32 mouse cellular contexts compared by ENCODE assay signal in the genomic region with DNA sequence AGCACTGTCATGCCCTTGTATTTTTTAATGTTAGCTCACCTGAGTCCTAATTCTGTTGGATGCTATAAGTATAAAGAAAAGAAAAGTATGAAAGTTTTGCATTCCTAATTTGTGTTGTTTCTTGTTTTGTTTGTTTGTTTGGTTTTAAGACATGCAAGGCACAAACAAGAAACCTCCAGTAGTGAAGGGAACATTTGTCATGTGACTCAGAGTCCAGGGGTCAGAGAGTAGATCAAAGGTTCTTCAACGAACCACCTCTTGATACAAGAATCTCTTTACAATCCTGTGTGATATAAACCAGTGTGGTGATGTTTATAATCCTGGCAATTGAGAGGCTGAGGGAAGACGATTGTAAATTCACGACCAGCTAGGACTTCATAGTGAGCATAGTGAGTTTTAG.
"Had no signal": no experiment of that assay in that cellular context is flagged by ENCODE, and none has a peak within 500 bp of the region (broad histone marks: within the 10 kb centered on the region; RNA-seq: fewer than 3 reads in every experiment).

No protein-coding gene starts in this region.

- H3K4me3 ChIP-seq: limb, embryonic 10.5 days; limb, embryonic 12.5 days; limb, embryonic 13.5 days; limb, embryonic 15.5 days; liver, embryonic 12.5 days; liver, embryonic 13.5 days; liver, embryonic 15.5 days; lung, embryonic 15.5 days; megakaryocyte, embryonic 14.5 days; midbrain, embryonic 10.5 days; midbrain, embryonic 12.5 days; midbrain, embryonic 13.5 days; midbrain, embryonic 15.5 days; myocyte; neural tube, embryonic 12.5 days; neural tube, embryonic 13.5 days had no signal

- H3K9ac ChIP-seq: limb, embryonic 12.5 days; limb, embryonic 13.5 days; limb, embryonic 15.5 days; liver, embryonic 12.5 days; liver, embryonic 13.5 days; liver, embryonic 14.5 days; liver, embryonic 15.5 days; lung, embryonic 14.5 days; lung, embryonic 15.5 days; midbrain, embryonic 12.5 days; midbrain, embryonic 13.5 days; midbrain, embryonic 15.5 days; neural tube, embryonic 12.5 days; neural tube, embryonic 13.5 days had no signal

- H3K36me3 ChIP-seq: limb, embryonic 10.5 days; limb, embryonic 12.5 days; limb, embryonic 13.5 days; limb, embryonic 15.5 days; liver, embryonic 12.5 days; liver, embryonic 13.5 days; liver, embryonic 15.5 days; lung, embryonic 15.5 days; midbrain, embryonic 10.5 days; midbrain, embryonic 12.5 days; midbrain, embryonic 13.5 days; midbrain, embryonic 15.5 days; neural tube, embryonic 12.5 days; neural tube, embryonic 13.5 days had no signal

- DNase-seq: left cerebral cortex, postnatal 4 days; liver; liver, embryonic 13.5 days; lung, adult 18-20 months; lung, adult 2 months; lung, embryonic 14.5 days; lung, postnatal 10 days; lung, postnatal 14 days; lung, postnatal 36 days; lung, postnatal 4 days; midbrain, embryonic 14.5 days had no signal

- H3K27ac ChIP-seq: limb, embryonic 10.5 days; limb, embryonic 12.5 days; limb, embryonic 13.5 days; limb, embryonic 15.5 days; liver, embryonic 12.5 days; liver, embryonic 13.5 days; liver, embryonic 14.5 days; liver, embryonic 15.5 days; lung, embryonic 15.5 days; macrophage; midbrain, embryonic 10.5 days; midbrain, embryonic 12.5 days; midbrain, embryonic 13.5 days; midbrain, embryonic 15.5 days; neural tube, embryonic 12.5 days; neural tube, embryonic 13.5 days had no signal

- ATAC-seq: liver, embryonic 12.5 days; lung, postnatal 0 days; midbrain, embryonic 13.5 days; midbrain, embryonic 15.5 days; midbrain, embryonic 16.5 days had no signal

- H3K9me3 ChIP-seq: limb, embryonic 10.5 days; limb, embryonic 13.5 days; limb, embryonic 15.5 days; liver, embryonic 12.5 days; liver, embryonic 13.5 days; liver, embryonic 15.5 days; lung, embryonic 15.5 days; midbrain, embryonic 10.5 days; midbrain, embryonic 12.5 days; midbrain, embryonic 13.5 days; midbrain, embryonic 15.5 days; neural tube, embryonic 12.5 days; neural tube, embryonic 13.5 days had no signal

- H3K4me2 ChIP-seq: limb, embryonic 12.5 days; limb, embryonic 13.5 days; limb, embryonic 15.5 days; liver, embryonic 11.5 days; liver, embryonic 12.5 days; liver, embryonic 13.5 days; liver, embryonic 15.5 days; lung, embryonic 14.5 days; lung, embryonic 15.5 days; midbrain, embryonic 11.5 days; midbrain, embryonic 12.5 days; midbrain, embryonic 13.5 days; midbrain, embryonic 15.5 days; neural tube, embryonic 12.5 days; neural tube, embryonic 13.5 days had no signal

- H3K27me3 ChIP-seq: limb, embryonic 12.5 days; limb, embryonic 13.5 days; limb, embryonic 15.5 days; liver, embryonic 12.5 days; liver, embryonic 13.5 days; liver, embryonic 15.5 days; lung, embryonic 15.5 days; megakaryocyte, embryonic 14.5 days; neural tube, embryonic 12.5 days; neural tube, embryonic 13.5 days had no signal

- H3K4me1 ChIP-seq: limb, embryonic 10.5 days; limb, embryonic 12.5 days; limb, embryonic 13.5 days; limb, embryonic 15.5 days; liver, embryonic 12.5 days; liver, embryonic 13.5 days; liver, embryonic 15.5 days; lung, embryonic 15.5 days; megakaryocyte, embryonic 14.5 days; midbrain, embryonic 10.5 days; midbrain, embryonic 12.5 days; midbrain, embryonic 13.5 days; midbrain, embryonic 15.5 days; neural tube, embryonic 12.5 days; neural tube, embryonic 13.5 days had no signal
